Comparison of ENCODE assay signal across 8 mouse cellular contexts in the genomic region with DNA sequence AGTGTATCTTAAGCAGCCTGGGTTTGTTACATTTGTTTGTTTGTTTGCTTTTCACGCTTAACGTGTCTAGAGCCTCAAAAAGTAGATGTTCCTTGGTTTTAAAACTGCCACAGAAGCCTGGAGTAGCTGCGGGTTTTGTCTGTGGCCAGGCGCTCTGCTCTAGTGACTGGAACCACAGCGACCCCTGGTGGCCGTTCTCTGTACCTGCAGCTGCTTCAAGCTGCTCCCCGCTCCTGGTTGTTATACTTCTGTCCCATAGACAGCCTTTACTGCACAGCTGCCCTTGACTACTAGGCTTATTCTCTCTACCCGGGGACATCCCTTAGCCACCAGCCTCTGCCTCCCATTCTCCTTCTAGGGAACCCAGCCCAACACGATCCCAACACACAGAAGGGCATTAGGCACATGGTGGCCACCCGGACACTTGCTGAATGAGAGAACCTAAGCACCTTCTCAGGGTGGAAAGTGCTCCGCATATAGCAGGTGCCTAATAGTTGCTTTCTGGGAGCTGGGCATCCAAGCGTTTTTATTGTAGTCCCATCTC.
DNase-seq lines count a peak whose midpoint lies in the region; ATAC-seq and TF ChIP-seq lines count a peak whose summit lies in the region.

No protein-coding gene starts in this region.

- peak; percentile 61 for DNase-seq in urinary bladder, postnatal 25 days (ENCODE audit: low spot score)
- no peak for DNase-seq in urinary bladder, adult 2 months (ENCODE audit: low spot score)
- peak; percentile 93 for DNase-seq in forebrain, embryonic 14.5 days (ENCODE audit: low spot score)
- peak; percentile 65 for DNase-seq in kidney, adult 9 months
- peak; percentile 45 to 56 (median 54) for DNase-seq in liver, embryonic 14.5 days (ENCODE audit: low read depth in 3 of 3, low spot score in 3 of 3)
- DNase-seq in ovary, postnatal 36 days (ENCODE audit: low spot score): peak; percentile 66
- DNase-seq in thymus, postnatal 36 days: peak; percentile 60 to 64

- no peaks in the 10 kb centered on the region for H3K27me3 ChIP-seq in forebrain, embryonic 14.5 days (replicated peaks; ENCODE audit: control insufficient read depth, insufficient read depth, low read length)
- no peaks in the 10 kb centered on the region for H3K27me3 ChIP-seq in liver, embryonic 14.5 days (ENCODE audit: control insufficient read depth, insufficient read depth, low read length)

- no peak for TF ChIP-seq EP300 in liver, embryonic 14.5 days (IDR thresholded peaks at IDR 0.05; ENCODE audit: low read depth)

- H3K9me3 ChIP-seq in forebrain, embryonic 14.5 days (replicated peaks; ENCODE audit: control insufficient read depth, low read length): no peaks in the 10 kb centered on the region
- H3K9me3 ChIP-seq in liver, embryonic 14.5 days (ENCODE audit: control insufficient read depth, low read length): no peaks in the 10 kb centered on the region

- no peak overlapping the region for H3K4me2 ChIP-seq in forebrain, embryonic 14.5 days (ENCODE audit: low read length)
- H3K4me2 ChIP-seq in liver, embryonic 14.5 days (ENCODE audit: low read depth): no peak overlapping the region

- 0 out of 2 replicates have a peak, but pooled peaks have one; percentile 10 for ATAC-seq in cerebellum, adult (ENCODE audit: insufficient number of reproducible peaks, low FRiP score, low TSS enrichment)
- peak; percentile 38 for ATAC-seq in forebrain, embryonic 14.5 days
- ATAC-seq in liver, embryonic 14.5 days (ENCODE audit: insufficient read depth): no peak

- no peak overlapping the region for H3K4me3 ChIP-seq in forebrain, embryonic 14.5 days (ENCODE audit: low read depth, low read length)
- H3K4me3 ChIP-seq in liver, embryonic 14.5 days (ENCODE audit: insufficient read depth in 1 of 2, low read depth in 2 of 2, low read length in 2 of 2): no peak overlapping the region

- no peak overlapping the region for H3K9ac ChIP-seq in forebrain, embryonic 14.5 days (ENCODE audit: low read length)
- no peak overlapping the region for H3K9ac ChIP-seq in liver, embryonic 14.5 days (replicated peaks)

- H3K27ac ChIP-seq in forebrain, embryonic 14.5 days (ENCODE audit: low read depth, low read length): no peak overlapping the region
- H3K27ac ChIP-seq in liver, embryonic 14.5 days: no peak overlapping the region

- WGBS in forebrain, embryonic 14.5 days: 20% methylated on average over 12 of the region's 12 CpGs
- 15% methylated on average over 12 of the region's 12 CpGs for WGBS in liver, embryonic 14.5 days (ENCODE audit: insufficient replicate concordance)

- peak; percentile 97 for TF ChIP-seq CTCF in liver, embryonic 14.5 days (IDR thresholded peaks at IDR 0.05; ENCODE audit: low read depth)

- H3K4me1 ChIP-seq in forebrain, embryonic 14.5 days (ENCODE audit: control insufficient read depth, insufficient read depth, low read length): peaks cover 7% of the 10 kb centered on the region; the same call in 1 of the 2 replicates
- H3K4me1 ChIP-seq in liver, embryonic 14.5 days (replicated peaks; ENCODE audit: control insufficient read depth in 2 of 2, insufficient read depth in 2 of 2, low read length in 1 of 2): peaks cover 0 to 7% of the 10 kb centered on the region in 2 experiments; a peak in 2 of 4 replicates

- H3K36me3 ChIP-seq in forebrain, embryonic 14.5 days (ENCODE audit: control insufficient read depth, insufficient read depth, low read length): no peaks in the 10 kb centered on the region
- H3K36me3 ChIP-seq in liver, embryonic 14.5 days (replicated peaks; ENCODE audit: control insufficient read depth, insufficient read depth, low read depth): no peaks in the 10 kb centered on the region
